Mouse (Mus musculus) embryonic fibroblast, embryonic 13.5 days (primary cell): ENCODE results near the gene Chad. TPM values are rescaled to one million over a fixed set of nuclear protein-coding genes. Genes with fewer than 3 reads are reported as not detected.

Experiments
- H3K27ac ChIP-seq: 2 replicates; pipeline ENCODE4 v1.5.1; 2012; ENCODE audit warnings: low read length, control low read depth, inconsistent platforms; ENCODE audit not compliant: insufficient read depth
- H3K4me1 ChIP-seq: 2 replicates; pipeline ENCODE4 v1.6.1; 2011; ENCODE audit warnings: low read length; ENCODE audit not compliant: control insufficient read depth, insufficient read depth
- H3K4me3 ChIP-seq: 2 replicates; pipeline ENCODE4 v1.5.1; 2011; ENCODE audit warnings: mild to moderate bottlenecking, control low read depth, low read length; ENCODE audit not compliant: insufficient read depth
- CTCF ChIP-seq: IDR thresholded peaks from 2 replicates; pipeline ENCODE4 v1.5.1; 2011; ENCODE audit warnings: mild to moderate bottlenecking, control low read depth, low read length, moderate library complexity, borderline replicate concordance; ENCODE audit not compliant: insufficient read depth
- POLR2A ChIP-seq: IDR thresholded peaks from 2 replicates; pipeline ENCODE4 v1.6.1; 2011; ENCODE audit warnings: low read depth, mild to moderate bottlenecking, control low read depth, low read length, moderate library complexity
- polyA plus RNA-seq: library from polyadenylated mRNA; stranded (reverse); fragments of >200 nt; gene quantifications from 2 replicates; pipeline ENCODE4 v1.2.4, GENCODE M21; 2011; ENCODE audit warnings: low read depth; ENCODE audit not compliant: missing spikeins, insufficient read length

The Chad gene
- polyA plus RNA-seq, 1 experiment = not detected

DNA sequence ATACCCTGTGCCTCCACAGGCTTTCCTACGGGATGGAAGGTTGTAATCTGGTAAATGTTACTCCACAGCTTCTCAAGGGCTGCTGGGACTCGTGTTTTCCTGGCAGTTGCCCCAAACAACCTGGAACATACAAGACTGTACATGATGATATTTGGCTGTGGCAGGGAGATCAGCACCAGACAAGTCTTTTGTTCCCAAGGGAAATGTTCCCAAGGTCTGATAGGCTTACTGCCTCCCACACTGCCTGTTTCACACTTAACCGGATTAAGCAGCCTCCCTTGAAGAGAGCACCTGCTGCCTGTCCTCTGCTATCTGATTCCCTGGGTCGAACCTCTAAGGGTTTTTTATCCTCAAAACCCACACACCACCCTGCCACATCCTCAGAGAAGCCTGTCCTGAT is 50.6 kb downstream of the Chad start:
- Histone ChIP-seq H3K27ac (no peak overlapping the region), H3K4me1 (no peaks in the 10 kb centered on the region), H3K4me3 (no peak overlapping the region)
- TF ChIP-seq POLR2A = no peak
- no peak for TF ChIP-seq CTCF

DNA sequence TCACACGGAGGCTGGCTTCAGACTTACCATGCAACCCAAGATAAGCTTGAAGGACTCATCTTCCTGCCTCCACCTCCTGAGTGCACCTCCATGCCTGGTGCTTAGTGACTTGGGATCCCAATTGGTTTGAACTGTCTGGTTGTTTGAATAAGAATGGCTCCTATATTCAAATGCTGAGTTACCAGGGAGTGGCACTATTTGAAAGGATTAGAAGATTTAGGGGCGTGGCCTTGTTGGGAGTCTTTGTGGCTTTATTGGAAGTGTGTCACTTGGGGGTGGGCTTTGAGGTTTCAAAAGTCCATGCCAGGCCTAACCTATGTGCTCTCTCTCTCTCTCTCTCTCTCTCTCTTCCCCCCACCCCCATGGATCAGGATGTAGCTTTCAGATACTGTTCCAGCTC is 52.8 kb downstream of the Chad start:
- H3K4me1 ChIP-seq = no peaks in the 10 kb centered on the region
- no peak overlapping the region for H3K27ac ChIP-seq
- TF ChIP-seq CTCF (no peak), POLR2A (no peak)
- H3K4me3 ChIP-seq = no peak overlapping the region

Other genes with a start within 250 kb of the Chad start
- gene Luc7l3, start 243.1 kb upstream of the Chad start, polyA plus RNA-seq = 75.7 and 88.2 TPM in 2 replicates
- 79.0 and 83.8 TPM in 2 replicates for gene Ankrd40, start 237.0 kb upstream of the Chad start, polyA plus RNA-seq
- 1.9 and 3.0 TPM in 2 replicates for gene Abcc3, start 172.1 kb upstream of the Chad start, polyA plus RNA-seq
- 31.7 and 38.9 TPM in 2 replicates for gene Cacna1g, start 90.8 kb upstream of the Chad start, polyA plus RNA-seq
- not detected in 2 replicates for gene Spata20, start 78.9 kb upstream of the Chad start, polyA plus RNA-seq
- 0.53 and 1.4 TPM in 2 replicates for gene Epn3, start 65.1 kb upstream of the Chad start, polyA plus RNA-seq
- 1.6 and 2.0 TPM in 2 replicates for gene Mycbpap, start 43.3 kb upstream of the Chad start, polyA plus RNA-seq
- 4.1 and 5.5 TPM in 2 replicates for gene Rsad1, start 15.8 kb upstream of the Chad start, polyA plus RNA-seq
- gene Acsf2, start 36.8 kb downstream of the Chad start, polyA plus RNA-seq = 13.8 and 19.4 TPM in 2 replicates
- gene Lrrc59, start 64.7 kb downstream of the Chad start, polyA plus RNA-seq = 227 and 243 TPM in 2 replicates
- 49.9 and 52.0 TPM in 2 replicates for gene Mrpl27, start 88.7 kb downstream of the Chad start, polyA plus RNA-seq
- 8.1 and 8.9 TPM in 2 replicates for gene Eme1, start 88.9 kb downstream of the Chad start, polyA plus RNA-seq
- gene Xylt2, start 112.5 kb downstream of the Chad start, polyA plus RNA-seq = 12.9 and 16.4 TPM in 2 replicates
- not detected in 2 replicates for gene Gm11541, start 139.5 kb downstream of the Chad start, polyA plus RNA-seq
- gene Cdc34b, start 176.7 kb downstream of the Chad start, polyA plus RNA-seq = not detected in 2 replicates
- not detected in 2 replicates for gene Tmem92, start 217.7 kb downstream of the Chad start, polyA plus RNA-seq